Mouse (Mus musculus) liver, adult 2 months (tissue): ENCODE results near the gene Haghl.

Experiments
- CTCF ChIP-seq: fragments of 200-500 bp; IDR thresholded peaks from 2 replicates; pipeline ENCODE4 v1.5.1; 2011; ENCODE audit warnings: low read depth, low read length, control low read depth
- POLR2A ChIP-seq: fragments of 200-500 bp; IDR thresholded peaks from 2 replicates; pipeline ENCODE4 v1.6.1; 2011; ENCODE audit warnings: low read length, control low read depth; ENCODE audit not compliant: insufficient read depth; ENCODE audit errors: extremely low read depth

GRCm38 (mm10) chr17:25832436-25833290 lies 47.2 kb upstream of the Haghl start:
- TF ChIP-seq POLR2A (peak; percentile 66), CTCF (0 out of 2 replicates have a peak, but pooled peaks have one; percentile 2)
